Mouse (Mus musculus): ENCODE results near the gene Slc4a5.

Slc4a5 gene

GRCm38 (mm10) chr6:83231486-83231885, 11.9 kb downstream of the Slc4a5 start:
- peak; percentile 82 for DNase-seq (ENCODE audit: low read depth, low spot score)

DNA sequence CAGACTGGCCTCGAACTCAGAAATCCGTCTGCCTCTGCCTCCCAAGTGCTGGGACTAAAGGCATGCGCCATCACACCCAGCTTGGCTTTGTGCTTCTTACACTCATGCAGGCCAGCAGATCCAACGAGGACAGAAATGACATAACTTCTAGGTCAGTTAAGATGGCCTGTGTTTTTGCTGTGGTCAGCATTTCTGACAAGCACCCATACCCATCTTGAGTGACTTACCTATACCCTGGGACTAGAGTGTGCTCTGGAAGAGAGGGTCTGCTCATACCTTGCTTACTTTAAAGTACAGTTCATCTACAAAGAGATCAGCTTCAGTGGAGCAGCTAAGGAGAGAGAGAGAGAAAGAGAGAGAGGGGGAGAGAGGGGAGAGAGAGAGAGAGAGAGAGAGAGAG, 13.7 kb downstream of the Slc4a5 start:
- DNase-seq (ENCODE audit: low read depth, low spot score) = no peak

GRCm38 (mm10) chr6:83234280-83234741, 14.7 kb downstream of the Slc4a5 start:
- DNase-seq (ENCODE audit: low read depth, low spot score) = peak; percentile 73

DNA sequence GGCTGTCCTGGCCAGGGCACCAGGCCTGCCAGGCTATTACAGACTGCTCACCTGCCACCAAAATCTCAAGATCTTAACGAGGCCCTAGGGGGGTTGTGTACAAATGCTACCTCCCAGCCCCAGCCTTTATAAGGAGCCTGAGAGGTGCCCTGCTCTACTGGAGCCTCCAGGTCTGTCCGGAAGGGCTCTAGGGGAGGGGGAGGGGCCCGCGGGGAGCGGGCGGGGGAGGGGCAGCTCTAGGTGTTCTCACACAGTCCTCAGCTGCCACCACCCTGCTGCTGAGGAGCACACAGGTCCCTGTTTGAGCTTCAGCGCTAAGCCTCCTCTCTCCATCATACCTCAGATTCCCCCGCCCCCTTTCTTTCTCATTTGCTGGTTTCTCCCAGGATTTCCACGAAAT, 17.5 kb downstream of the Slc4a5 start:
- DNase-seq (ENCODE audit: low read depth, low spot score) = peak; percentile 55

DNA sequence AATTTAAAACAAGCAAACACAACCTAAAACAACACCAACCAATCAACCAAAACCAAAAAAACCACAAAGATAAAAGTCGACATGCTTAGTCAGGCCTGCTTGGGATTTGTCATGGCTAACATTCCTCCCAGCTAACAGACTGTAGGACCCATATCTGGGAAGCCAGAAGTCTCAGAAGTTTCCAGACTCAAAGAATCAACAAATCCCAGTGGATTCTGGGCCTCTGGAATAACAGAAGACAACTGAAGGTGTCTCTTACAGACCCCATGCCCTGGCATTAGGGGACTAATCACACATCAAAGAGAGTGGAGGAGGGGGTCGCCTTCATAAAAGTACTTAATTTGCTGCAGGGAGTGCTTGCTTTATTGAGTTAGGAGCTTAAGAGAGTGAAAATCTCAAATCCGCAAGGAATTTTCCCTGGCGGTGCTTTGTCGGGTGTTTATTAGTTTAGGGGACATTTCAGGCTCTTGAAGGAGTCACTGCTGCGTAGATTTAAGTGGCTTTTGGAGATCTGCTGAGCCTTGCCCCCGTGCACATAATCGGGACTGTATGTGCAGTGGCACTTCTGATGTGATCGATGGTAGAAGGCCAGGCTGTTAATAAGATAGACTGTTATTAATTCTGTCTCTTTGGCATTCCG, 24.9 kb downstream of the Slc4a5 start:
- DNase-seq (ENCODE audit: low read depth, low spot score) = no peak

DNA sequence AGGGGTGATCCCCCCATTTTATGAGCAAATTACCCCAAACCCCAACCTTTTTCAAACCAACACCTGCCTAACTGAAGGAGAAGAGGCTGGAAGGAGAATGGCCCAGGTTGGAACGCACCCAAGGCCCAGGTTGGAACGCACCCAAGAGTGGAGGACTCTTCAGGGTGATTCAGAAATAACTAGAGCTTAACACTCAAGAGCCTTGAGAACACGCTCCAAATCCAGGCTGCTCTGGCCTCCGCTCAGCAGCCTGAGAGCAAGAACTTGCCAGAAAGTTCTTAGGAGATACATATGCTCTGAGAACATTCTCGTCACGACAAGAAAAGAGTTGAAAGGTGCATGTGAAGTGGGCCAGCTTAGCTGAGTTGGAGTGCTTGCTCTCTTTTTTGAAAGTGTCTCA, 25.5 kb downstream of the Slc4a5 start:
- no peak for DNase-seq (ENCODE audit: low read depth, low spot score)

- no peak for DNase-seq (ENCODE audit: low read depth, low spot score)
Measured at GRCm38 (mm10) chr6:83245997-83246396, 26.4 kb downstream of the Slc4a5 start.

DNA sequence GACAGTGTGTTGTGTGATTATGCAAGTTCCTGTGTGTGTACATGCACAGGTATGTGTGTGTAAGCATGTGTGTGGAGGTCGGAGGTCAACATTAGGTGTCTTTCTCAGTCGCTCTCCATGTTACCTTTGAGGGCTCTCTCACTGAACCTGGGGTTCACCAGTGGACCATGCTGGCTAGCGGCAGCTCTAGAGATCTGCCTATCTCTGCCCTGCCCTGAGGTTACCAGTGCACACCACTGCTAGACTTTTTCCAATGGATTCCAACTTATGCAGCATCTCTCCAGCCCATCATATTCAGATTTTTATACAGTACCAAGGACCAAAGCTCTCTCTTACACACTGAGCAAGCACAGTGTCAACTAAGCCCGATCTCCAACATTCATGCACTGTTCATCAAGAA, 27.1 kb downstream of the Slc4a5 start:
- no peak for DNase-seq (ENCODE audit: low read depth, low spot score)

- no peak for DNase-seq (ENCODE audit: low read depth, low spot score)
Measured at GRCm38 (mm10) chr6:83247153-83247552, 27.5 kb downstream of the Slc4a5 start.

- DNase-seq (ENCODE audit: low read depth, low spot score) = no peak
Measured at GRCm38 (mm10) chr6:83254242-83254641, 34.6 kb downstream of the Slc4a5 start.

DNA sequence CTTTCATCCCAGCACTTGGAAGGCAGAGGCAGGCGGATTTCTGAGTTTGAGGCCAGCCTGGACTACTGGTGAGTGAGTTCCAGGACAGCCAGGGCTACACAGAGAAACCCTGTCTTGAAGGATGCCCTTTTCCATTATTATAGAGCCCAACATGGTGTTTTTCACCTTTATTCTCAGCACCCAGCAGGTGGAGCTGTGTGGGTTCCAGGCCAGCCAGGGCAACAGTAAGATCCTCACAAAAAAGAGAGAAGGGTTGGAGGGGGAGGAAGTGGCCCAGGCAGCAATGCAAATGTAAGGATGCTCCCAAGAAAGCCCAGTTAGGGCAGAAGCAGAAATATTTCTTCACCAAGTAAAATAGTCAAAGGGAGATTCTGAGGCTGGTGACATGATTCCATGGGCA, 44.9 kb downstream of the Slc4a5 start:
- peak; percentile 54 for DNase-seq (ENCODE audit: low read depth, low spot score)

- DNase-seq (ENCODE audit: low read depth, low spot score) = peak; percentile 70
Measured at GRCm38 (mm10) chr6:83265253-83265652, 45.6 kb downstream of the Slc4a5 start.

GRCm38 (mm10) chr6:83265653-83266052, 46.0 kb downstream of the Slc4a5 start:
- no peak for DNase-seq (ENCODE audit: low read depth, low spot score)

GRCm38 (mm10) chr6:83267616-83268015, 48.0 kb downstream of the Slc4a5 start:
- DNase-seq (ENCODE audit: low read depth, low spot score) = no peak

DNA sequence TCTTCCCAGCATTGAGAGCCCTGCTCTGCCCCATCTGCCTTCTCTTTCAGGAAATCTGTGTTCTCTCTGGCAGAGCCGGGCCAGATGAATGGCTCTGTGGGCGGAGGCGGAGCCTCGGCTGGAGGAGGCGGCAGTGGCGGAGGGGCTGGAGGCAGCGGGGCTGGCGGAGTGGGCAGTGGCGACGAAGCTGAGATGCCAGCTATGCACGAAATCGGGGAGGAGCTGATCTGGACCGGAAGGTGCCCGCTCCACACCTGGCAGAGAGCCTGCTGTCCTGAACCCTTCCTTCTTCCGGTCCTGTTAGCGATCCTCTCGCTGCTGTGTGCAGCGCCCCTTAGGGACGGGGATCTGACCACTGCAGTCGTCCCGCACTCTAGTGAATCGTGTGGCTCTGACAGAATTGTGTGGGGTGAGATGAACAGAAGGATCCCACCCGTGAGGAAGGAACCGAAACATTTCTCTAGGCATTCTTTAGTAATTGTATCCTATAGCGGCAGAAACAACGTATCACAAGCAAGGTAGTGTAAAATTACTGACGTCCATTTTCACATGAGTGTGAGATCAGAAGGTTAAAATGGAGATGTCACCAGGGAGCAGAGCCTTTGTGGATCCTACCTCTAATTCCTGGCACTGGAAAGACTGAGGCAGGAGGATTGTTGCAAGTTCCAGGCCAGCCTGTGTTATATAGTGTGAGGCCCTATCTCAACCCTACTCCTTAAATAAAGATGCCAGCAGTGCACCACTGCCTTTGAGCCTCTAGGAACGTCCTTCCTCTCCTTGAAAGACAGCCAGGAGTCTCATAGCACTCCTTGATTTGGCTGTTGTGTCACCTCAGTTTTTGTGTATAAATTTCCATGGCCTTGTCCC, 48.7 kb downstream of the Slc4a5 start:
- peak; percentile 73 for DNase-seq (ENCODE audit: low read depth, low spot score)

- no peak for DNase-seq (ENCODE audit: low read depth, low spot score)
Measured at GRCm38 (mm10) chr6:83273733-83274132, 54.1 kb downstream of the Slc4a5 start.

DNA sequence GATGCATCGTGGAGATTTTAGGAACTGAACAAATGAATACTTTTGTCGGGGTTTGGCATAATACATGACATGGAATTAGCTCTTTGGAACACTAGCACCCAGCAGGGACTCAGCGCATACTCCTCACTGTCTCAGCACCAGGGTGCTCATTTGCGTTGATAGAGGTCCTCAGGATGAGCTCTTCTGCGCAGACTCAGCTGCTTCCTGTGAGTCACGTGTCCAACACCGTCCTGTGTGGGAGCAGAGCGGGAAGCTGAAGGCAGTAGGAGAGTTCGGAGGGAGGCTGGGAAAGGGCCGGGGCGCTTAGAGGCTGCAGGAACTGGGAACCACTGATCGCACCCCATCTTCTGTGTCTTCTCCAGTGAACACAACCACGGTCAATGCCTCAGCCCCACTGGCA, 57.5 kb downstream of the Slc4a5 start:
- DNase-seq (ENCODE audit: low read depth, low spot score) = peak; percentile 92

DNA sequence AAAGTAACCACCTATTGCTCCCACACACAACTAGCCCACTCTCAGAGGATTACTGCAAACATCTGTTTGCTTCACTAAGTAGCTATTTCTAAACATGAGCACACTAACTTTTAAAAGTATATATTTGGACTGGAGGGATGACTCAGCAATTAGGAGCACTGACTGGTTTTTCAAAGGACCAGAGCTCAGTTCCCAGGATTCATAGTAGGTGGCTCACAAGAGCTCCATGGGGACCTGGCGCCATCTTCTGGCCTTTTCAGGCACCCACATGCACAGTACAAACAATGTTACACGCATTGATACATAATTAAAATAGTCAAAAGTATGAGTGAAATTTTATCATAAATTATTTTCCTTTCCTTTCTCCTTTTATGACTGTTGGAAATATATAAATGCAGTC, 59.3 kb downstream of the Slc4a5 start:
- peak; percentile 87 for DNase-seq (ENCODE audit: low read depth, low spot score)

GRCm38 (mm10) chr6:83280256-83280955, 60.8 kb downstream of the Slc4a5 start:
- DNase-seq (ENCODE audit: low read depth, low spot score) = peak; percentile 87

DNA sequence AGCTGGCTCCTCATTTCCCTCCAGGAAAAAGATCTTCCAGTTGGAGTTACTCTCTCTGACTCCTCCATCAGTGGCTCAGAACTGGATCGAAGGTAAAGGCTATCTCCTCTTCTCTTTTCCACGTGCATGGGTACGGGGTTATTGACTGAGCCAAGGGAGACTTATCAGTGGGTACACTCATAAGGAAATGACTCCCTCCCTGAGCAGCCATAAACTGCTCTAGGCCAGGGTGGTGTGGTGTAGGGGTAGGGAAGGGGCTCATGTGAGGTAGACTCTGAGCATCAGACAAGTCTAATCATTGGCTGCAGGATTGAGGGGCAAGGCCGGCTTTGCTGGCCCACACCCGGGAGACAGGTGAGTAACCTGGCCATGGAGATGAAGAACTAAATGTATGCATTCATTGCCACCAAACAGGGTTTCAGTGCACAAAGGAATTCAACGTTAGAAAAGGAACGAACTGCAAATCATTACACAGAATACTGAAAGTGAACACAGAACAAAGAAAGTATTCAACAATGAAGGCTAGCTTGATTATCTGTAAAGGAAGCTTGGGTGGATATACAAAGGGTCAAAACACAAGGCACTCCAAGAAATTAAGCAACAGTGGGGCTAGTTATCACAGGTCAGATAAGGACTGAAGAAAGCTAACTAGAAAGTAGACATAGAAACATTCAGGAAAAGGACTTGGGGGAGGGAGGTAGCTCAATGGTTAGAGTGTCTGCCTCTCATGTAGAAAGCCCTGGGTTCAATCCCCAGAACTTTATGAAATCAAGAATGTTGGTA, 81.0 kb downstream of the Slc4a5 start:
- no peak for DNase-seq (ENCODE audit: low read depth, low spot score)

GRCm38 (mm10) chr6:83301294-83301693, 81.7 kb downstream of the Slc4a5 start:
- no peak for DNase-seq (ENCODE audit: low read depth, low spot score)

- DNase-seq (ENCODE audit: low read depth, low spot score) = no peak
Measured at GRCm38 (mm10) chr6:83302264-83302663, 82.6 kb downstream of the Slc4a5 start.
